Mouse (Mus musculus) erythroblast, embryonic 14.5 days (primary cell): Measurements from ENCODE around the gene Cth. TPM values are rescaled to one million over a fixed set of nuclear protein-coding genes. Genes with fewer than 3 reads are reported as not detected.

ENCODE experiments used
- H3K27me3 ChIP-seq: 2 replicates; pipeline ENCODE4 v1.6.1; 2012; ENCODE audit warnings: inconsistent platforms; ENCODE audit not compliant: control insufficient read depth
- H3K36me3 ChIP-seq: 2 replicates; pipeline ENCODE4 v1.6.1; 2012; ENCODE audit warnings: mild to moderate bottlenecking, inconsistent platforms; ENCODE audit not compliant: control insufficient read depth
- H3K4me1 ChIP-seq: 2 replicates; pipeline ENCODE4 v1.6.1; 2012; ENCODE audit warnings: inconsistent platforms; ENCODE audit not compliant: control insufficient read depth
- H3K4me3 ChIP-seq: replicated peaks from 2 replicates; pipeline ENCODE3; 2012; ENCODE audit warnings: moderate library complexity, mild to moderate bottlenecking, inconsistent platforms
- H3K9me3 ChIP-seq: 2 replicates; pipeline ENCODE4 v1.6.1; 2012; ENCODE audit warnings: low read length, inconsistent platforms, mixed read lengths; ENCODE audit not compliant: control insufficient read depth
- GATA1 ChIP-seq: IDR thresholded peaks from 2 replicates; pipeline ENCODE4 v1.6.1; 2012; ENCODE audit warnings: low read length, inconsistent platforms, mixed read lengths
- TAL1 ChIP-seq: IDR thresholded peaks from 3 replicates; pipeline ENCODE4 v1.6.1; 2012; ENCODE audit warnings: low read length, inconsistent platforms, mixed read lengths
- polyA plus RNA-seq: library from polyadenylated mRNA; stranded (reverse); fragments of >175 nt; gene quantifications from 2 replicates; pipeline ENCODE4 v1.2.3, GENCODE M21; 2012

Gene Cth
- polyA plus RNA-seq, 1 experiment, result not detected

DNA sequence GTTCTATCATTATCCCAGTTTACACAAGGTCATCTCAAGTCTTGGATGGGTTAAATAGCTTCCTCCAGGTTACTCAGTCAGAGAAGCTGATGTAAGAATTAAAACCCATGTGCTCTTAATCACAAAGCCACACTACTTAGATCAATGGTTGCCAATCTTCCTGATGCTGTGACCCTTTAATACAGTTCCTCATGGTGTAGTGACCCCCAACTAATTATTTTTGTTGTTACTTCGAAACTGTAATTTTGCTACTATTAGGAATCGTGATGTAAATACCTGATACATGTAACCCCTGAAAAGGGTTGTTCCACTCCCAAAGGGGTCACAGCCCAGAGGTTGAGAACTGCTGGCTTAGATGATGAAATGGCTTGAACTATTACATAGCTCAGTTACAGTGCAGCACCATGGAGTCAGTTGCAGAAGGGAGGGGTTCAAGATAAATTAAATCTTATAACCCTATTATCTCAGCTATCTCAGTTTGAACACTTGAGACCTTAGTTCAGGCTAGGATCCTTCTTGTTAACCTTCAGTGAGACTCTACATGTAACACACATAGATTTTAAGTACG lies 1.5 kb downstream of the Cth start:
- no peak overlapping the region for H3K4me3 ChIP-seq
- TF ChIP-seq GATA1 (no peak), TAL1 (no peak)
- H3K9me3 ChIP-seq, result no peaks in the 10 kb centered on the region
- no peaks in the 10 kb centered on the region; the same call in 1 of the 2 replicates for H3K36me3 ChIP-seq
- H3K4me1 ChIP-seq, result peaks cover 12% of the 10 kb centered on the region
- H3K27me3 ChIP-seq, result peaks cover 7% of the 10 kb centered on the region

DNA sequence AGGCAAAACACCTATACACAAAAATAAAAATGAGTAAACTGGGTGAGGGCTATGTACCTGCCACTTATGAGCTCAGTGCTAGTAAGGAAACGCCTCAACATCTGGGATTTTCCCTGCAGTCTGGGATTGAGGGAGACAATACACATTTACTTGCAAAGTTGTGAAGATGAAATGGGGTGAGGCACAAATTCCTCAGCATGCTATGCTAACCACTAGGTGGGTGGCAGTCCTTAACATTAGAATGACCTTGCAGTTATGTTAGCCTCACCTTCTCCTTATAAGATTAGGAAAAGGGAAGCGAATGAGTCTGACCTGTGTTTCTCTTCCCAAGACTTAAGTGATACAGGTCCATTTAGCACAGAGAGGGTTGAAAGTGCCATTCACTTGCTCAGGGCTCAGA lies 3.5 kb downstream of the Cth start:
- TF ChIP-seq GATA1, result no peak
- TF ChIP-seq TAL1, result no peak
- H3K4me3 ChIP-seq, result no peak overlapping the region
- no peaks in the 10 kb centered on the region for H3K9me3 ChIP-seq
- H3K36me3 ChIP-seq, result no peaks in the 10 kb centered on the region; the same call in 1 of the 2 replicates
- peaks cover 12% of the 10 kb centered on the region for H3K4me1 ChIP-seq
- peaks cover 2% of the 10 kb centered on the region; the same call in 1 of the 2 replicates for H3K27me3 ChIP-seq

DNA sequence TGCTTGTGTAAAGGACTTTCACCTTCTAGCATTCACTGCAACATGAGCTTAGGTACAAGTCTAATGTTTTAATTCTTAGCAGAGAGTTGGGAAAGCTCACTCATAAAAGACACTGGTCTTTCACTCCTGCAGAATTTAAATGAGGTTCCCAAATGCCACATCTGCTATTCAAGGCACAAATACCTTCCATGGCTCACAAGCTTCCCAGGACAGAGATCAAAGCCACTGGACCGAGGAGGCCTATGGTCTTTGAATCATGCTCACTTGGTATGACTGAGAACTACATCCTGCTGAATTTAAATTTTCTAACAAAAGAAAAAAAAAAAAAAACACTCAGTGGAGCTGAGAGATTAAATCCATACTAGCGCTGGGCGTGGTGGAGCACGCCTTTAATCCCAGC lies 8.5 kb downstream of the Cth start:
- H3K36me3 ChIP-seq, result no peaks in the 10 kb centered on the region; the same call in 1 of the 2 replicates
- no peaks in the 10 kb centered on the region for H3K4me1 ChIP-seq
- no peak for TF ChIP-seq TAL1
- no peak for TF ChIP-seq GATA1
- H3K27me3 ChIP-seq, result no peaks in the 10 kb centered on the region
- H3K4me3 ChIP-seq, result no peak overlapping the region
- no peaks in the 10 kb centered on the region for H3K9me3 ChIP-seq

DNA sequence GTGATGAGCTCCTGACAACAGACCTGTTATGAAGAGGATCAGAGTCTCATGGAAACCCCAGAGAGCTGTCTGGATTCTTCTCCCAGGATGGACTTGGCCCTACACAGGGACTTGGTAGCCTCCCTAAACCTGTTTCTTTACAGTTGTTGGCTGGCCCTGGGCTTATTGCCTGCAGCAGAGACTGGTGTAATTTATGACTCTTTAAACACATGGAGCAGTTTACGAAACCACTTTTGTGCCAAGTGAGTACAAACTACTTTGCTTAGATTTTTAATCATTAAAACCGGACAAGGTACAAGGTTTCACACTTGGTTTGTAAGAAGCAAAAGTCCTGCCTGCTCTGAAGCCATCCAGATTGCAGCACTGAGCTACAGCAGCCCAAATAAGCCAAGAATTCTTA lies 12.7 kb downstream of the Cth start:
- no peak overlapping the region for H3K4me3 ChIP-seq
- no peaks in the 10 kb centered on the region for H3K27me3 ChIP-seq
- H3K4me1 ChIP-seq, result no peaks in the 10 kb centered on the region
- TF ChIP-seq TAL1, result no peak
- TF ChIP-seq GATA1, result no peak
- no peaks in the 10 kb centered on the region; the same call in 1 of the 2 replicates for H3K36me3 ChIP-seq
- no peaks in the 10 kb centered on the region for H3K9me3 ChIP-seq

DNA sequence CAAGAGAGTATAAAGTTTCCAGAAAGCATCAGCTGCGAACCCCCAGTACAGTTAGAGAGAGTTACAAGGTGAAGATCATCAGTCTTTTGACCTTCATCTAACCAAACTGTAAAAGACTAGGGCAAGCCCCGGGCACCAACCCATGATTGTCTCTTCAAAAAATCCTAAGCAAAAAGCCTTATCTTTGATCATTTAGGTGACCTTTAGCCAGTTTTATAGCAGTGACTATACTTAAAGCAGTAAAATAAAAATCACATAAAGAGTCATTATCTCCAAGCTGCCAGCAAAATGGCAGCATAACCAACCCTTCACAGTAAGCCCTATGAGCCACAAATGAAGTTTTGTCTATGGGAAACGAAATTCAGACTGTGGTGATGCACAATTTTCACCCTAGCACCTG lies 14.6 kb downstream of the Cth start:
- Histone ChIP-seq H3K4me1 (no peaks in the 10 kb centered on the region), H3K36me3 (no peaks in the 10 kb centered on the region; the same call in 1 of the 2 replicates), H3K27me3 (no peaks in the 10 kb centered on the region), H3K9me3 (no peaks in the 10 kb centered on the region), H3K4me3 (no peak overlapping the region)
- TF ChIP-seq TAL1, result no peak
- no peak for TF ChIP-seq GATA1

DNA sequence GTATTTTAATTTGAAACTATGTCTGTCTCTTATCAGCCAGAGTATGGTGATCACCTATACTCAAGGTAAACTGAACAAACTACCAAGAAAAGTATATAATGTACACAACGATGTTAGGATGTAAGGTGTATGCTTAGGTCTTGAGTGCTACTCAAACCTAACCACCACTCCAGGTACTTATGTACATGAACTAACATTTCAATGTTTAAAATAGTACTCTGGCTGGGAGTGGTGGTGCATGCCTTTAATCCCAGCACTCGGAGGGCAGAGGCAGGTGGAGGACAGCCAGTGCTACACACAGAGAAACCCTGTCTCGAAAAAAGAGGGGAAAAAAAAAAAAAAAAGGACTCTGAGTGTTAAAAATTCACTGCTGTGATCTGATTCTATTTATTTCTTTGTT lies 16.7 kb downstream of the Cth start:
- Histone ChIP-seq H3K4me3 (no peak overlapping the region), H3K9me3 (no peaks in the 10 kb centered on the region), H3K27me3 (no peaks in the 10 kb centered on the region), H3K4me1 (no peaks in the 10 kb centered on the region), H3K36me3 (no peaks in the 10 kb centered on the region; the same call in 1 of the 2 replicates)
- no peak for TF ChIP-seq TAL1
- no peak for TF ChIP-seq GATA1

DNA sequence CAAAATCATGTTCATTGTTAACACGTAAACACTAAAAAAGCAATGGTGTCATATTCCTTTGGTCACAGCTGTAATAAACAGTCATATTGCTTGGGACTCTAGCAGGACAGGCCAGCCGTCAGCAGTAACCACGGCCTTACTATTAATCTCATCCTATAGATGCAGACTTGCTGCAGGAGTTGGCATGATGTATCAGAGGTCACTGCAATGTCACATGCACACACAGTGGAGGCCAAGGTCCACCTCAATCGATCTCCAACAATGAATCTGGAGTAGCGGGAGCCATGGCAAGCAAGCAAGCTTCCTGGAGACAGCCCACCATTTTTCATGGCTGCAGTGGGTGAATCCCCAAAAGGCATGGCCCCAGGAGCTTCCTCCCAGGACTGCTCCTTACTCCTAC lies 23.2 kb downstream of the Cth start:
- no peaks in the 10 kb centered on the region for H3K4me1 ChIP-seq
- no peaks in the 10 kb centered on the region for H3K9me3 ChIP-seq
- no peak overlapping the region for H3K4me3 ChIP-seq
- no peaks in the 10 kb centered on the region; the same call in 1 of the 2 replicates for H3K36me3 ChIP-seq
- H3K27me3 ChIP-seq, result no peaks in the 10 kb centered on the region
- TF ChIP-seq GATA1 (no peak), TAL1 (no peak)

DNA sequence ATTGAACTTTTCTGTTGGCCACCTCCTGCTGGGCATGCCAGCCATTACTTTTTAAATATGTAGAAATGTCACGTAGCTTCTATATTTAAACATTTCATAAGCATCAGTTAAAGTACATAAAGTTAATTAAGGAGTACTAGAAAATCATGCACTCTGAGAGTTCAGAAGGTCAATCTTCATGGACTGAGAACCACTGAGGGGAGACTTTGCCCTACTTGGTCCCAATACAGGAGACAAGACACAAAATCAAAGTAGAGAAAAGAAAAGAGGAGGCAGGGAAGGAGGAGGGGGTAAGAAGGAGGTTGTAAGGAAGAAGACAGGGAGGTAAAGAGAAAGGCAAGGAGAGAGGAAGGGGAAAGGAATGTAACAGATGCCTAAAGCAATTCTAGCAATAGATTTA lies 24.9 kb downstream of the Cth start:
- Histone ChIP-seq H3K27me3 (no peaks in the 10 kb centered on the region), H3K36me3 (no peaks in the 10 kb centered on the region; the same call in 1 of the 2 replicates), H3K4me3 (no peak overlapping the region), H3K9me3 (no peaks in the 10 kb centered on the region), H3K4me1 (no peaks in the 10 kb centered on the region)
- no peak for TF ChIP-seq TAL1
- TF ChIP-seq GATA1, result no peak

DNA sequence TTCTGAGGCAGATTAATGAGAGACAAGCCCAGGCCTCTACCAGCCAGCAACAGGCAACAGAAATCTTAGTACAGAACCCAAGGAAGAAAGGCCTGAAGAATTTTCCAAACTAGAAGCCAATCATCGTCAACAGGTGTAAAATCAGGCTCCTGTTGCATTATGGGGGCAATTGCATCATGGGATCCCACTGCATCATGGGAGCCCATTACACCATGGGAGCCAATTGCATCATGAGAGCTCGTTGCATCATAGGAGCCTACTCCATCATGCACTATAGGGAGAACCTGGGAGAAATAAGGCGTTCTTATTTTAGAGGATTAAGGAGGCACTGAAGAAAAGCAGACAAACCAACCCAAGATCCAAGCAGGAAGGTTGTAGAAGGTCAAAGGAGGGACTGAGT lies 27.2 kb downstream of the Cth start:
- Histone ChIP-seq H3K4me1 (no peaks in the 10 kb centered on the region), H3K36me3 (no peaks in the 10 kb centered on the region; the same call in 1 of the 2 replicates), H3K4me3 (no peak overlapping the region), H3K27me3 (no peaks in the 10 kb centered on the region), H3K9me3 (no peaks in the 10 kb centered on the region)
- no peak for TF ChIP-seq GATA1
- TF ChIP-seq TAL1, result no peak

DNA sequence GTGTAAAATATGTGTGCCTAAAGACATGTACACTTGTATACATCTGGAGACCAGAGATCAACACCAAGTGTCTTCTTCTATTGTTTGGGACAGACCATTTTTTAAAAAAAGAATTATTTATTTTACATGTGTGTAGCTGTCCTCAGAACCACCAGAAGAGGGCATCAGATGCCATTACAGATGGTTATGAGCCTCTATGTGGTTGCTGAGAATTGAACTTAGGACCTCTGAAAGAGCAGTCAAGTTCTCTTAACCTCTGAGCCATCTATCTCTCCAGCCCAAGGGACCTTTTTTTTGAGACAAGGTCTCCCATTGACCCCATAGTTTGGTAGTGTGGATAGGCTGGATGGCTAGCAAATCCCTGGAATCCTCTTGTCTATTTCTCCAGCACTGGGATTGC lies 33.1 kb downstream of the Cth start:
- no peak overlapping the region for H3K4me3 ChIP-seq
- no peaks in the 10 kb centered on the region for H3K9me3 ChIP-seq
- no peak for TF ChIP-seq TAL1
- no peak for TF ChIP-seq GATA1
- H3K4me1 ChIP-seq, result no peaks in the 10 kb centered on the region
- no peaks in the 10 kb centered on the region for H3K27me3 ChIP-seq
- H3K36me3 ChIP-seq, result no peaks in the 10 kb centered on the region
